Mouse (Mus musculus) embryonic fibroblast, embryonic 13.5 days (primary cell): Measurements from ENCODE around the gene Blvrb.

Experiments
- CTCF ChIP-seq: IDR thresholded peaks from 2 replicates; pipeline ENCODE4 v1.5.1; 2011; ENCODE audit warnings: mild to moderate bottlenecking, control low read depth, low read length, moderate library complexity, borderline replicate concordance; ENCODE audit not compliant: insufficient read depth
- POLR2A ChIP-seq: IDR thresholded peaks from 2 replicates; pipeline ENCODE4 v1.6.1; 2011; ENCODE audit warnings: low read depth, mild to moderate bottlenecking, control low read depth, low read length, moderate library complexity

DNA sequence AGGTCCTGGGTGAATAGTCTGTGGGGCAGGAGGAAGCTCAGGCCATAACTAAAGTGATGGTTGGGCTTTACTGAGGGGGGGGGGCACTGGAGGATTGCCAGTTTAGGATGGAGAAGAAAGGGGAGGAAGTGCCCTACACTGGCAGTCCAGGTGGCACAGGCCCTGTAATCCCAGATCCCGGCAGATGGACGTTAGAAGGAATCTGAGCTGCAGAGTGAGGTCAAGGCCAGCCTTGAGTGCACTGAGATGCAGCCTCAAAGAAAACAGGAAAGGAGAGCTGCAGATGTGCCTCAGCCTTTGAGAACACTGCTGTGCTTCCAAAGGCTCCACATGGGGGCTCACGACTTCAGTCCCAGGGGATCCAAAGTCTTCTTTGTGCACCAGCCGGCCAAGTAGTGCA lies 19.9 kb downstream of the Blvrb start:
- TF ChIP-seq CTCF (no peak), POLR2A (no peak)
